Mouse (Mus musculus) 3134 (cell line): Measurements from ENCODE around the gene Rfk.

ENCODE experiments used
- DNase-seq: peaks from one replicate; pipeline ENCODE4 v3.0.0-alpha.2; 2011; ENCODE audit warnings: low spot score; ENCODE audit not compliant: insufficient read length; ENCODE audit errors: extremely low read depth

Gene Rfk

DNA sequence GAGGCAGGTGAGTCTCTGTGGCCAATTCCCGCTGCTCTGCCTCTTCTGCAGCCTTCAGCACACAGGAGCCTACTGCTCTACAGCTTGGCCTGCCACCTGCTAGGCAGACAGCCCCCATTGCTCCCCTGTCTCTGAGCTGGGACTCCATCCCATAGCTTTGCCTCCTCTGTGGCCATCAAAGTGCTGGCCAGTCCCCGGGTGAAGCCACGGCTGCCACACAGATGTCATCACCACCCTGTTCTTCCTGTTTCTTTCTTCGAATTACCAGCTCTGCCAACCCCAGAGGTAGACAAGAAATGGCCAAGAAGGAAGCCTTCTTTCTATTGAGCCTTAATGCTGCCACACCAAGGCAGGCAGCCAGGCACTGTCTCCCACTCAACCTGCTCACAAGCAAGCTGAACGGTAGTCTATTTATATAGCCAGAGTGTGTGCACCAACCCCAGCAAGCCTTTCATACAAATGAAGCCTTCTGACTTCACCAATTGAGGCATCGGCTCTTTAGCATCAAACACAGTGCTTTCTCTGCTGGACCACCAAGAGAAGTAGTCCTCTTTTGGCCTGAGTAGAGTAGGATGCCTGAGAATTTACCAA, 10.9 kb upstream of the Rfk start:
- DNase-seq: no peak

- DNase-seq: no peak
Measured at GRCm38 (mm10) chr19:17385022-17385421, 8.8 kb upstream of the Rfk start.

- DNase-seq: no peak
Measured at GRCm38 (mm10) chr19:17385426-17385825, 8.4 kb upstream of the Rfk start.

DNA sequence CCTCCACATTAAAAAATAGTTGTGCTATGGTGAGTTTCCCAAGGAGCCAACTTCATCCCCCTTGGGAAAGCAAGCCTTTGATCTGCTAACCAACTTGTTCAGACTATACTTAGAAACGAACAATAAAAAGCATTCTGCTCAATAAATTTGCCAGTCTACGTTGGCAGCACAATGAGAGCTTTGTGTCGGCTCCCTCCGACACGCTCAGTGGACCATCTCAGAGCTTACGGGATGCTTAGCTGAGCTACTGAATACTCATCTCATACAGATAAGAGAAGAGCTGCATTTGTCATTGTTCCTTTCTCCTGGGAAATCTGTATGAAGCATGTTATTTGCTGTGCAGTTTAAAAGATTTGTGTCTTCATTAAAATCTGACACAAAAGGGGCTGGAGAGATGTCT, 7.4 kb upstream of the Rfk start:
- DNase-seq: no peak

- no peak for DNase-seq
Measured at GRCm38 (mm10) chr19:17388404-17388803, 5.4 kb upstream of the Rfk start.

- DNase-seq: no peak
Measured at GRCm38 (mm10) chr19:17392866-17393265, 977 bp upstream of the Rfk start.

GRCm38 (mm10) chr19:17396802-17397201, 3.0 kb downstream of the Rfk start:
- no peak for DNase-seq

DNA sequence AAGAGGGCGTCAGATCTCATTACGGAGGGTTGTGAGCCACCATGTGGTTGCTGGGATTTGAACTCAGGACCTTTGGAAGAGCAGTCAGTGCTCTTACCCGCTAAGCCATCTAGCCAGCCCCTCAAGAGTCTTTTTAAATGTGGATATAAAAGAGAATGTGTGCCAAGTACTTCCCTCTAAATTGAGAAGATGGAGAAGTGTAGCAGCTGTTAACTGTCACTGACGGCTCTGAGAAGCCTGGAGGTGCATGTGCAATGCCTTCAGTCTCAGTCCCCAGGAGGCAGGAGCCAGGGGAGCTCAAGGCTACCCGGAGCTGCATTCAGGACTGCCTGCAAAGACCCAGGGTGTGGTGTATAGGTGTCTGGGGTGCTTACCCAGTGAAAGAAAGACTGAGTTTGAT, 4.1 kb downstream of the Rfk start:
- no peak for DNase-seq

GRCm38 (mm10) chr19:17399965-17400364, 6.1 kb downstream of the Rfk start:
- no peak for DNase-seq

- peak; percentile 10 for DNase-seq
Measured at GRCm38 (mm10) chr19:17400571-17400970, 6.7 kb downstream of the Rfk start.

GRCm38 (mm10) chr19:17403175-17403574, 9.3 kb downstream of the Rfk start:
- no peak for DNase-seq

DNA sequence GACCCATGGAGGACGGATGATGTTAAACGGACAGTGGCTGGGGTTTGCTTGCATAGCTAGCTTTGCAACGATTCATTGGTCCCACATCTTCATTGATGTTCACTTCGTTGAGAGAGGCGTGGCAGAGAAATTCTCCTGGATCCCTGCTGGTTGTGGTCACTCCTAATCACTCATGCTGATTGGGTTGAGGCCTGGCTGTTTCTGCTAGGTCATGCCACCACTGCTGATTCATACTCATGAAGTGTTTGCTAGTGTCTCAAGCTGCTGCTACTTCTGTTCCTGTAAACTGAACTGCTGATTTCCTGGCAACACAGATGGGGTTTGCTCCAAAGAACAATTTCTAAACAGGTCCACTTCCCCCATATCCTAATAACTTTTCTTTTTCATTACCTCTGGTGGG, 13.0 kb downstream of the Rfk start:
- no peak for DNase-seq

DNA sequence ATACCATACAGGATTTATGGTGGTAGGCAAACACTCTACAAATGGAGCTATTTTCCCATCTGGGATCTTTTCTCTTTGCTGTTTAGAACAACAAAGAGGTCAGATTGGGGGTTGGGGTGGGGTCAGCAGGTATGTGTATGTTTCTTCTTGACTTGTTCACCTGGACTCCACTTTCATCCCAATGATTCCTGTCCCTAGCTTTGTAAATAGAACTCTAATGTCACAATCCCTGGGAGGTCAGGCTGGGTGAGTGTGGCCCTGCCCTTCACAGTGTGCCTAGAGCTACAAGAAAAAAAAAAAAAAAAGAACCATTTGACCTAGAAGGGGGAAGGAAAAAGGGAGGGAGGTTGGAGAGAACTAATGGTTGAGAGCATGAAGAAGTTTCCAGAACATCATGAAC, 14.7 kb downstream of the Rfk start:
- DNase-seq: no peak

- no peak for DNase-seq
Measured at GRCm38 (mm10) chr19:17409351-17409750, 15.5 kb downstream of the Rfk start.

GRCm38 (mm10) chr19:17410465-17411065, 16.7 kb downstream of the Rfk start:
- DNase-seq: no peak

GRCm38 (mm10) chr19:17412915-17413459, 19.1 kb downstream of the Rfk start:
- no peak for DNase-seq

- no peak for DNase-seq
Measured at GRCm38 (mm10) chr19:17417855-17418254, 24.0 kb downstream of the Rfk start.

- no peak for DNase-seq
Measured at GRCm38 (mm10) chr19:17423306-17423705, 29.5 kb downstream of the Rfk start.

DNA sequence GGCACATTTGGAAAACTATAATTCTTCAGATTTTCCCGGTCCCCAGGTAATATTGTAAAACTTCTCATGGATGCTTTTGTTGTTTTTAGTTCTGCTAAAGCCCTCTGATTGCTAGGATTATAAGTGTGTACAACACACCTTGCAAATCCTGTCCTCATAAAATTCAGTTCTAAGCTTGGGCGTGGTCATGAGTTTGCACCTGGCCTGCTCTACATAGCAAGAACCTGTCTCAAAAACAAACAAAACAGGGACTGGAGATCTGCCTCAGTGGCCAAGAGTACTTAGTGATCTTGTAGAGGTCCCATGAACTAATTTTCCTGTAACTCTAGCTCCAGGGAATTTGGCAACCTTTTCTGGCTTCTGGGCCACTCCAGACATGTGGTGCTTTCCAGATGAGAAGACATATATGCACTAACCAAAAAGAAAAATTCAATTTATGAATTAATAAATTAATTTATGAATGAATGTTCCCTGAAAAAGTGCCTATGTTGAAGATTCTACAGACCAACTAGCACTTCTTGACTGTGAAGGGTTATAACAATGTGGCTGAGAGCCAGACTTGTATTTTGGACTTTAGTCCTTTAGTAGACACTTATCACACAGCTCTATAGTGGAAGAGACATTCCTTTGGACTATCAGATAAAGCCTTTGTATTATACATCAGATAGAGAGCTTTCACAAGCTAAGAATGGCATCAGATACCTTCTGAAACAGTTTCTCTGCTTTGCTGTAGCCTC, 34.1 kb downstream of the Rfk start:
- no peak for DNase-seq

DNA sequence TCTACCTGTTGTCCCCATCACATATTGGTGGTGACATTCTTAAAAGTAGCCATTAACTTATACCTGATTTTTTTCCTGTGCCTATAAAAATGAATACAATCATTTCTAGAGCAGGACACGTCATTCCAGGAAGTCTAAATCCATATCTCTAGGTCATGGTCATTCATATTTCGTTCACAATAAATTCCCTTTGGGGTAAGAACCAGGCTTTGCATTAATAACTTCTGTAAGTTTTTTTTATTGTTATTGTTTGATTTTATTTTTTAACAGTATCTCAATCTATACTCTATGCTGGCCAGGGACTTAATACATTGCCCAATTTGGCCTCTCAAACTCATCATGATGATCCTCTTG, 34.7 kb downstream of the Rfk start:
- no peak for DNase-seq

DNA sequence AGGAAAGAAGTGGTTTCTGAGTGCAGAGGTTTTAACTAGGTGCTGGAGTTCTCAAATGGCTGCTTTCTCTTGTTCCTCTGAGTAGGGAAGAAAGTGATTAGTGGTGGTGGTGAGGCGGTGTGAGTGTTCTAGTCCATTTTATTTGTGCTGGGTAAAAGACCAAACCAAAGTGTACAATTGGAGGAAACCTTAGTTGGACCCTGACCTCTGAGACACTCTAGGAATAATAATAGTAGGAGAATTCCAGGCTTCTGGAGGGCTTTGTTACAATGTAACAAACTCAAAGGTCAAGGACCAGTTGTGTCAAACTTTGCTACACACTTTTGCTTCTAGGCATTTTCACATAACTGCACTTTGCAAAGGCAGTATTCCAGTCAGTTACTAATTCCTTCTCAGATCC, 42.8 kb downstream of the Rfk start:
- DNase-seq: no peak
